Mouse (Mus musculus) myocyte (in vitro differentiated cells): ENCODE measurements around the gene Ldhc.

Experiments
- E2F4 ChIP-seq: IDR thresholded peaks from one replicate; pipeline ENCODE4 v1.6.1; 2011; ENCODE audit warnings: mild to moderate bottlenecking, control low read depth, moderate library complexity; ENCODE audit not compliant: insufficient read depth
- POLR2A ChIP-seq: IDR thresholded peaks from one replicate; pipeline ENCODE4 v1.6.1; 2011; ENCODE audit warnings: low read depth, mild to moderate bottlenecking, control low read depth, moderate library complexity; ENCODE audit not compliant: insufficient read length
- POLR2AphosphoS2 ChIP-seq: IDR thresholded peaks from one replicate; pipeline ENCODE4 v1.6.1; 2011; ENCODE audit warnings: low read depth, control low read depth; ENCODE audit not compliant: insufficient read length
- USF1 ChIP-seq: IDR thresholded peaks from one replicate; pipeline ENCODE4 v1.6.1; 2011; ENCODE audit warnings: low read depth, mild to moderate bottlenecking, control low read depth, moderate library complexity

DNA sequence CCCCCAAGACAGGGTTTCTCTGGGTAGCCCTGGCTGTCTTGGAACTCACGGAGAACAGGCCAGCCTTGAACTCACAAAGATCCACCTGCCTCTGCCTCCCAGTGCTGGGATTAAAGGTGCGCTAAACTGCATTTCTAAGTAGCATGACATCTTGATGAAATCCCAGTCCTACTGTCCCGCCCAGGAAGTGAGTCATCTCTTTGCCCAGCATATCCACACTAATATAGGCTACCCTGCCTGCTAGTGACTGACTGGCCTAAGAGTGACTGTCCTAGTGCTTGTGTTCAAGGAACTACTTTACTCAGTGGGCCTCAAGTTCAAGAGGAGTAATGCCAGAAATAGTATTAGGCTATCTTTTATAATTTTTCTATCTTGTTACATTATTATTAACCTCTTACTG is 55.4 kb downstream of the Ldhc start:
- TF ChIP-seq USF1 (no peak), POLR2A (no peak), POLR2AphosphoS2 (no peak), E2F4 (no peak)
